Mouse (Mus musculus) lung, postnatal 25 days (tissue): ENCODE results near the gene Parp6.
A peak's percentile ranks its signal among the peaks of the same experiment; 100 is the strongest.

ENCODE experiments used
- DNase-seq: peaks from one replicate; pipeline ENCODE4 v3.0.0; 2022; ENCODE audit warnings: low spot score

Gene Parp6

DNA sequence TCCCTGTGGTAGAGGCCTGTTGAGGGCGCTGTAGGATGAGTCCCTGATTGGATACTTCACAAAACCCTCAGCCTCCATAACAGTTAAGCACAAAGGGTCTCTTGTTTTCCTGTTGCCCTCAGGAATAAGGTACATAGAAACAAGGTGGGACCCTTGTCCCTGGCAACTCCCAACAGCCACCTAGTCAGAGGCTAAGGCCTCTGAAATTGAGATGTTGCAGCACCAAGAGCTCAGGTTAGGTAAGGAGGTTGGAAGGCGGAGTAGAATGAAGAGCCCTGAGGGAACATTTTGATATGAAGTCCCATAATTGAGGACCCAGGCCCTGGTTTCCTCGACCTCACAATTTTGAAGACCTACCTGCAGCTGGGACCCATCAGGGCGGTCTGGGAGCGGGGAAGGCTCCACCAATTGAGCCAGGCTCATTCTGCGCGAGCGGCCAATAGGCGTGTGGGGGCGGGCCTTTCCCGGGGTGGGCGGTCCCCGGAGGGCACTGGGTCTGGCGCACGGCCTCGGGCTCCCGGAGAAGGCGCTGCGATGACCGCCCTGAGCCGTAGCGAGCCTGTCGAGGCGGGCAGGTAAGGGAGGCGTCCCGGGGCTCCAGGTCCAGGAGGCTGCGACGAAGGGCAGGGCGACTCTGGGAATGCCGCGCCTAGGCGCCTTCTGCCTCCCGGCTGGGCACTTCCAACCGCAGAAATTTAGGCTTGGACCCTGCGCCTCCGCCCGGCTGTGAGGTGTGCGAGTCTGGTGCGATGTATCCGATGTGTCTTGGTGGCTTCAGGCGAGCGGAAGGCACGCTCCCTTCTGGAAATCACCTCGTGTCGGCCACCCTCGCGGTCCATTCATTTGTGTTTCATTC is 62.8 kb downstream of the Parp6 start, which contains the start of gene Gramd2:
Gene Gramd2 (plus strand): TSS at position 467 of the 856 bp plus-strand sequence.
- peak; percentile 81 for DNase-seq

DNA sequence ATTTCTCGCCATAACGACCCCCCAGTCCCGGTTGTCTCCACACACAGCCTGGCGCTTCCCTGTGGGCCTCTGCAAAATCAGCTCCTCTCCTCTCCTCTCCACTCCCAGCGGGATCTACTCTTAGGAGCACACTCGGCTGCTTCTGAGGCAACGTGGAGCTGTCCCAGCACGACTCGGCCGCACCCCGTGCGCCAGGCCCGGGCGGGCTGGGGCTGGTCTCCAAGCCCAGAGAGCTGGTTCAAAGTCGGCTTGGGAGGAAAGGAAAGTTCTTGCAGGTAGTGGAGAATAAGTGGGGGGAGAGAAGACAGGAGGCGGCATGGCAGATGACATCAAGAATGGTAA is 63.4 kb downstream of the Parp6 start:
- no peak for DNase-seq

DNA sequence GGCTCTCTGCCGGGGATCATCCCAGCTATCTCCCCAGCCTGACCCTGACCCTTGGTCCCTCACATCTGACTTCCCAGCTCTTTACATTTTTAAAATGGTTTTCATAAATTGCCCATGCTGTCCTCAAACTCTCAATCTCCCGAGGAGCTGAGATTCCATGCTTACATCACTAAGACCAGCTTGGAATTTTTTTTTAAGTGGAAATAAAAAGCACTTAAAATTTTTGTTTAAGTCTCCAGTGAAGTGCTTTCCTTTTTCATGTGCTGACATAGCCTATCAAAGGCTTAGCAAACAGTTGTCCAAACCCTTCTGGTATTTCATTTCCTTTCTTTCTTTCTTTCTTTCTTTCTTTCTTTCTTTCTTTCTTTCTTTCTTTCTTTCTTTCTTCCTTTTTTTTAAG is 66.9 kb downstream of the Parp6 start:
- DNase-seq: no peak

DNA sequence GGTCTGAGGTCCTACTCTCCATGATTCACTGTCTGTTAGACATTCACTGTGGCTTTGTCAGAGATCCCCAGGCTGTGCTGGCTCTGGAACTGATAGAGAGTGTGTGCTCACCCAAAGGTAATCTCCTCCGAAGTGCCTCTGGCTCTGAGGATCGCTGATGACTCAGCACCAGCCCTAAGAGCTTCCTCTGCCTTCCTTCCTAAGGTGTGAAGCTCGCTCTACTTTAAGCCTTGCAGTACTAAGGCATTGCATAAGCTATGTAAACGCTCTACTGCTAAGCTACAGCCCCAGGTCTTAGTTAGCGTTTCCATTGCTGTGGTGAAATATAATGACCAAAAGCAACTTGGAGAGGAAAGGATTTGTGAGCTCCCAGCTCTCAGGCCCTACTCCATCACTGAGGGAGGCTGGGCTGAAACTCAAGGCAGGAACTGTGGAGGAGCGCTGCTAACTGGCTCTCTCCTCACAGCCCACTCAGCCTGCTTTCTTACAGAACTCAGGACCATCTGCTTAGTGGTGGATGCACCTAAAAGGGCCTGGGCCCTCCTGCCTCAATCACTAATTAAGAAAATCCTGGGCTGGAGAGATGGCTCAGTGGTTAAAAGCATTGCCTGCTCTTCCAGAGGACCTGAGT is 70.4 kb downstream of the Parp6 start:
- DNase-seq: peak; percentile 79

DNA sequence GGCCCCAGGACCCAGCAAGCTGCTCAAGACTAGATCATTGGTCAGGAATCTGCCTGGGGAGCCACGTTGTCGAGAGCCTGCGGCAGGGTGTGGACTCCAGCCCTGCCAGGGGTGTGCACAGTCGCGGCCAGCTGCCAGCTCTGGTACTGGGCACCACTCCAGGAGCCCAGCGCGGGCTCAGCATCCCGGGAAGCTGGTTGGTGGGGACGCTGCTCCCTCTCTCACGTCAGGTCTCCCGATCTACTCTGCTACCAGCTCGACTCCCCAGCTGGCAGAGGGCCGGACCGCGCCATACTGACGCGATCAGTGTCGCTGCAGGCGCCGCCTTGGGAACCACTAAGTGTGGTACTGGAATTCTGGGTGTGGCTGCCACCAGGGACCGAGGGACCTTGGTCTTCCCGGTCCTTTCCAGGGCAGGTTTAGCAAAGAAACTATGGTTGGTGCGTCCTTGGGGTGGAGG is 74.6 kb downstream of the Parp6 start:
- peak; percentile 95 for DNase-seq

DNA sequence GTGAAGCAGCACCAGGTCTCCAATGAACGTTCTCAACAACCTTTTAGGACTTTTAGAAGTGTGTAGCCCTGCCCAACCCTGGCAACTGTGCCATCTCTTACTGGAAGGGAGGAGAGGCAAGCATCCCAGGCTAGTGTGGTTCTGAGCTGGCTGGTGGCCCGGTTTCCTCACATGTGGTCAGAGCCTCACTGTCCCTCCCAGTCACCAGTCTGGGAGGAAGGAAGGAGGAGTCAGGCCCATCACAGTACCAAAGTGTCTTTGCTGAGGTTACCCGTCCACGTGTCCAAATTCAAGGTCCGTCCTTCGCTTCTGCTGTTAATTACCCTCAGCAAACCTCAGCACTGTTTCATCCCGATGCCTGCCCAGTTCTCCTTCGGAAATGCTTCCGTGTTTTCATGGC is 75.1 kb downstream of the Parp6 start:
- peak; percentile 66 for DNase-seq

DNA sequence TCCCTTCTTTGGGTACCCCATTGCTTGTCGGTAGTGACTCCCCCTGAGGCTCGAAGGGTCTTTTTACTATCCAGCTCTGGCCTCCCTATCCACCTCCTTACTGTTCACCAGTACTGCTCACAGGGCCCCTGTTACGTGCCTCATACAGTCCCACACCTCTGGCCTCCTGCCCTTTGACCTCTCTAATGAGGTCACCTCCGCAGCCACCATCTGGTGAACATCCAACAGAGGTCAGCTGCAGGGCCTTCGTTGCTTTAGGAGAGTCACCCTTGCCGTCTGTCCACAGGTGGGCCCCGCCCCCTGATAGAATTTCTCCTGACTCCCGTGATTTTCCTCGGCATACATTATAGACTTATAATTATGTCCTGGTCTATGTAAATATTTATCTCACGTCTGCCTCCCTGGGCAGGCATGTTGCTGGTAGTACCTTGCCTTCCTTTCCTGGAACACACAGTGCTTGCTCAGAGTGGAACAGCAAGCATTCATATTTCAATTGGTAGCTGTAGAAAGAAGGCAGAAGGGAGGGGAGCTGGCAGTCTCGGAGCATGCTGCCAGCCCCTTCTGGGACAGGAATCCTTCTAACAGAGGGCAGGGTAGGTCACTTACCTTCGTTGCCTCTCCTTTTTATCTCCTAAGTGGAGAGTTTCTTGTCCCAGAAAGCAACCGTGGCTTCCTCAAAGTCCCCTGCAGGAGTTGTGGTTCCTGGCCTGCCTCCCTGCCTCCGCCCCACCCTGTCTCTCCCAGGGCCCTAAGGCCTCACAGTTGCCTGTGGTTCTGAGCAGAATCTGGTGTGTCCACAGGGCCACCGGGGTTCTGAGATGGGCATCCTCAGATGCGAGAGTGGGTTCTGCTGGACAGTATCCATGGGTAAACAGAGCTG is 77.7 kb downstream of the Parp6 start:
- DNase-seq: peak; percentile 80

DNA sequence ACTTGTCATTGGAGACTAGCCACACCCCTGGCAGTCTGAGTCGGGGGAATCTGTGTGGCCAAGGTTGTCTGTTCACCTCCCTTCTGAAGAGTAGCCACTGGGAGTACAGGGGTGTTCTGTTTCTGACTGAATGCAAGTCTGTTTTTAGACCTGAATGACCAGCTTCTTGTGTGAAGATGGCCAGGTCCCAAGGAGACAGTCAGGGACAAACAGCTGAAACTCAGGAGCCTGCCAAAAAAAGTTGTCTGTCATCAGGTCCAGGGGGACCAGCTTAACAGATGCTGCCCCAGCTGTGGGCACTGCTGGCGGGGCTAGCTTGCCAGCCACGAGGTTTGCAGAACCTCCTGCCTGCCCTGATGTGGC is 78.3 kb downstream of the Parp6 start:
- DNase-seq: no peak

DNA sequence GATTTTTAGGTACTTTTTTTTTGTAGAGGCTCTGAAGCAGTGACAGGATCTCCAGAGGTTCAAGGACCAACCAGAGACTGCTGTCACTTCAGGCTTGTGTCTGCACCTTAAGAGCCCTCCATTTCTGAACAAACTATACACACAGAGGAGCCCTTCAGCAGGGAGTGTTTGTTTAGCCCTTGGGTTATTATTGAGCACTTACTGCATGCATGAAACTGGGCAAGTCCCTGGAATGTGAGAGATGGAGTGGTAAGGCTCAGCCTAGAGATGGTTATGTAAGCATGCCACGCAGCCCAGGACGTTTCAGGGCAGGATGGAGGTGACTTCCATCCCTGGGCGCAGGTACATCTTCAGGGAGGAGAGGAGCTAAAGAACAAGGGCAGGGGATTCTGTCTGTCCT is 79.3 kb downstream of the Parp6 start:
- peak; percentile 90 for DNase-seq
